Mouse (Mus musculus) midbrain, embryonic 16.5 days (tissue): ENCODE results near the gene Gm10283. TPM values are rescaled to one million over a fixed set of nuclear protein-coding genes. Genes with fewer than 3 reads are reported as not detected.

ENCODE experiments used
- ATAC-seq: fragments of 200-750 bp; cut with Nextera tagmentation; 2 replicates; pipeline ENCODE4 v1.8.0; 2017; ENCODE audit warnings: moderate TSS enrichment
- H3K27ac ChIP-seq: fragments of 300-500 bp; sonication (generic); 2 replicates; pipeline ENCODE4 v1.5.1; 2014; ENCODE audit warnings: mild to moderate bottlenecking, low read length, mixed read lengths
- H3K27me3 ChIP-seq: fragments of 300-500 bp; sonication (generic); 2 replicates; pipeline ENCODE4 v1.6.1; 2014; ENCODE audit warnings: low read depth, low read length, mixed read lengths; ENCODE audit not compliant: control insufficient read depth, insufficient read depth
- H3K36me3 ChIP-seq: fragments of 300-500 bp; sonication (generic); 2 replicates; pipeline ENCODE4 v1.6.1; 2014; ENCODE audit warnings: mild to moderate bottlenecking, low read length, moderate library complexity, mixed read lengths; ENCODE audit not compliant: control insufficient read depth, insufficient read depth
- H3K4me1 ChIP-seq: fragments of 300-500 bp; sonication (generic); 2 replicates; pipeline ENCODE4 v1.6.1; 2014; ENCODE audit warnings: mild to moderate bottlenecking, low read length, mixed read lengths; ENCODE audit not compliant: control insufficient read depth, insufficient read depth
- H3K4me2 ChIP-seq: fragments of 300-500 bp; sonication (generic); 2 replicates; pipeline ENCODE4 v1.6.1; 2014; ENCODE audit warnings: mild to moderate bottlenecking, low read length, mixed read lengths
- H3K4me3 ChIP-seq: fragments of 300-500 bp; sonication (generic); 2 replicates; pipeline ENCODE4 v1.5.1; 2014; ENCODE audit warnings: low read depth, mild to moderate bottlenecking, low read length, moderate library complexity, mixed read lengths
- H3K9ac ChIP-seq: fragments of 300-500 bp; sonication (generic); 2 replicates; pipeline ENCODE4 v1.6.1; 2014; ENCODE audit warnings: low read depth, low read length, mixed read lengths
- H3K9me3 ChIP-seq: fragments of 300-500 bp; sonication (generic); replicated peaks from 2 replicates; pipeline ENCODE4 v1.6.1; 2014; ENCODE audit warnings: mild to moderate bottlenecking, low read length, mixed read lengths; ENCODE audit not compliant: control insufficient read depth, poor library complexity, severe bottlenecking
- WGBS: fragments of 180-500 bp; shearing (Covaris S2); extraction: QIAGEN DNeasy Blood & Tissue Kit; methylation state at CpG from one replicate; pipeline ENCODE4 v1.1.7; 2014; 5-methylcytosine and 5-hydroxymethylcytosine counted together
- polyA plus RNA-seq: library from polyadenylated mRNA; unstranded; fragments of >200 nt; fragmentation: Nextera tagmentation; extraction: Ambion mirVana; gene quantifications from 2 replicates; pipeline ENCODE4 v1.2.1, GENCODE M21; 2015

Gm10283 gene
- polyA plus RNA-seq, 1 experiment from 2014 or later = not detected

- no peak overlapping the region for H3K9ac ChIP-seq
- no peaks in the 10 kb centered on the region for H3K4me1 ChIP-seq
- H3K27me3 ChIP-seq = no peaks in the 10 kb centered on the region
- H3K36me3 ChIP-seq = no peaks in the 10 kb centered on the region
- no peaks in the 10 kb centered on the region for H3K9me3 ChIP-seq
- no peak overlapping the region for H3K4me2 ChIP-seq
- H3K4me3 ChIP-seq = no peak overlapping the region
- H3K27ac ChIP-seq = no peak overlapping the region
- WGBS = 95% methylated on average over 2 of the region's 2 CpGs
- ATAC-seq = no peak
These were observed 116.4 kb downstream of the Gm10283 start for GRCm38 (mm10) chr8:60386589-60386988.

Other genes with a start within 250 kb of the Gm10283 start
- 1.8 TPM in 2 replicates for gene Aadat, start 2.7 kb upstream of the Gm10283 start, polyA plus RNA-seq
- 2.6 and 2.7 TPM in 2 replicates for gene Mfap3l, start 129.6 kb upstream of the Gm10283 start, polyA plus RNA-seq